Mouse (Mus musculus) frontal cortex, postnatal 36 days (tissue): ENCODE results near the gene Zfp850.
"Not testable (repeated sequence)": the region's sequence is repeated elsewhere in the genome, so short reads cannot be mapped to it uniquely, and the experiment has no call there.

Source experiments
- DNase-seq, 2 experiments: peaks; one replicate each; pipeline ENCODE4 v3.0.0; 2022; ENCODE audit warnings: low spot score in 2 of 2

Zfp850 gene

DNA sequence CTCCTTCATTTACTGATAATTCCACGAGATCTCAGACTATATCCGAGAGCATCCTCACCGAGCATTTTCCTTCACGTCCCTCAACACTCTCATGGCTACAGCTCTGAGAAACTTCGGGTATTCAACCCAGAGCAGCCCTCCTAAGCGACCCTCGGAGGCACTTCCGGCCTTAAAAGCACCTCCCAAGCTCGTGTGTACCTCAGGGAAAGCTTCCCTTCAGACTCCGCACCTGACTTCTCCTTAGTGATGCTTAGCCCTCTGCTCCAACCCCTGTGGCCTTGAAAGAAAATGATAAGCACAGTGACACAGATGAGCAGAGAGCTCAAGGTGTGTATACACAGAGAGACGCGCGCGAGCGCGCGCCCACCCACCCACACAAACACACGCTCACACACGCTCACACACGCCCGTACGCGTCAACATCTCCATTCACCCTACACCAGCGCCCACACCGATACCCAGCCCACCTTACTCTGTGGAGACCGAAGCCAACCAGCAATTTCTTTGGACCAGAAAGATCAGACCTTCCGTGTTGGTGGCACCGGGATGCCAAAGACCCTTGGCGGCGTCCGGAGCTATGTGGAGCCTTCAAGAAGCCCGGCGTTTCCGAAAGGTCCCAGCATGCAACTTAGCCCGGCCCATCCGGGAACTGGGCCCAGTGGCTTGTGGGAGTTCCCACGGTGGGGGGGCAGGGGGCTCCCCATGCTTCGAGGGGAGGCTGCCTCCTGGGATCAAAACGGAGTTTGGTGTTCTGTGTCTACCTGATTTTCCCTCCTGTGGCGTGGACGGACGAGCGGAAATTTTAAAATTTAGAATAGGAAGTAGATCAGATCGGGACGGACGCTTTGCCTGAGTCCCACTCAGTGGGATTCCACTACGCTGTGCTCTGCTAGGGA, at the start of gene Zfp850:
TSS of gene Zfp850 (minus strand) at position 567 of the 896 bp plus-strand sequence.
- DNase-seq, result peak; percentile 83 to 86

DNA sequence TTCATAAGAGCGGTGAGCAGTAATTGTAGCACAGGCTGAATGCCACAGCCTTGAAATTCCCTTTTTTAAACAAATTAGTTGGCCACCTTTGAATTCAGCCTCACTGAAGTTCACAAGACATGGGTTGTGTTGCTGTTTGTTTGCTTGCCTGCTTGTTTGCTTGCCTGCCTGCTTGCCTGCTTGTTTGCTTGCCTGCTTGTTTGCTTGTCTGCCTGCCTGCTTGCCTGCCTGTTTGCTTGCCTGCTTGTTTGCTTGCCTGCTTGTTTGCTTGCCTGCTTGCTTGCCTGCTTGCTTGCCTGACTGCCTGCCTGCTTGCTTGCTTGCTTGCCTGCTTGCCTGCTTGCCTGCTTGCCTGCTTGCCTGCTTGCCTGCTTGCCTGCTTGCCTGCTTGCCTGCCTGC, 46.1 kb upstream of the Zfp850 start:
- DNase-seq, result no peak

DNA sequence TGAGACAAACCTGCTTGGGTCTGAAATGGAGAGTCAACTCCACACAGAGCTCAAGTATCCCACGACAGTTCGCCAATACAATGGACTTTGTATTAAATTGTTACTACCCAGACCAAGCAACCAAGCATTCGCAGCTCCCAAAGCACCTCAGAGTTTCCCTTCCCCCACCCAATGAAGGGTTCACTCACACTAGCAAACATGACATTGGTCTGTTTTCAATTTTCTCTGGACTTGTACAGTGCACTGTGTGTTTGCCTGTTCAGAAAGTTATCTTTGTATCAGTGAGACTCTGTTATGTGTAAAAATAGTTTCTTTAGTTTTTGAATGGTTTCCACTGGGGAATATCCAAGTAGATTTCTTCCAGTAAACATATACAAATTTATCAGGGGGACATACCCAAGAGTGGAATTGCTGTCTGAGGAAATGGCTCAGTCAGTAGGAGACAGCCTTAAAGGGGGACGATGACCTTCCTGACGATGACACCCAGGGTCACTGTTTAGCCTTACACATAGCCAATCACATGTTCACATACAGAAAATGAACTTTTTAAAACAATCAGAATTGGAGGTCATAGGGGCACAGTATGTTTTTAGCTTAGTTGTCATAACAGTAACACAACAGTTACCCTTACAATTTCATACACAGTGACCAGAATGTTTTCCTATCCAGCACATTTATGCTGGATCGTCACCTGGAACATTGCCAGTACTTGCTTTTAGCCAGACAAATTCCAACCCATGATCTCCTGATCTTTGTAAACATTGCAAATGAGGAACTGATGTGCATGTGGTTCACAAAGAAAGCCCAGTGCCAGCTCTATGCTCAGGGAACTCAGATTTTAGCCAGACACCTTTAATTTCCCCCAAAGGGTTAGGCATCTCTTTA, 39.4 kb upstream of the Zfp850 start:
- no peak for DNase-seq

DNA sequence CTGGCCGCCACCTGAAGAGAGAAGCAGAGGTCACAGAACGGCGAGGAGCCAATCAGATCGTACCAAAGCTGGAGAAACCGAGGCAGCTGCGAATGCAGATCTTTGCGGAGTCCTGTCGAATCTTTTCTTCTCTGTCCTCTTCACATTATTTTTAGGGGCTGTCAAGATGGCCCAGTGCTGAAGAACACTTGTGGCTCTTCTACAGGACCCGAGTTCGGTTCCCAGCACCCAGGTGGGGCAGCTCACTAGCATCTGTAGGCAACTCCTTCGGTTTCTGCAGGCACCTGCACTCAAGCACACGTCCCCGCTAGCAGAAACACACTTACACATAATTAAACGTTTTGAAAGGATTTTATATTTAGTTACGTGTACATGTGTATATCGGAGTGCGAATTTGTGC, 36.7 kb upstream of the Zfp850 start:
- DNase-seq, result no peak

DNA sequence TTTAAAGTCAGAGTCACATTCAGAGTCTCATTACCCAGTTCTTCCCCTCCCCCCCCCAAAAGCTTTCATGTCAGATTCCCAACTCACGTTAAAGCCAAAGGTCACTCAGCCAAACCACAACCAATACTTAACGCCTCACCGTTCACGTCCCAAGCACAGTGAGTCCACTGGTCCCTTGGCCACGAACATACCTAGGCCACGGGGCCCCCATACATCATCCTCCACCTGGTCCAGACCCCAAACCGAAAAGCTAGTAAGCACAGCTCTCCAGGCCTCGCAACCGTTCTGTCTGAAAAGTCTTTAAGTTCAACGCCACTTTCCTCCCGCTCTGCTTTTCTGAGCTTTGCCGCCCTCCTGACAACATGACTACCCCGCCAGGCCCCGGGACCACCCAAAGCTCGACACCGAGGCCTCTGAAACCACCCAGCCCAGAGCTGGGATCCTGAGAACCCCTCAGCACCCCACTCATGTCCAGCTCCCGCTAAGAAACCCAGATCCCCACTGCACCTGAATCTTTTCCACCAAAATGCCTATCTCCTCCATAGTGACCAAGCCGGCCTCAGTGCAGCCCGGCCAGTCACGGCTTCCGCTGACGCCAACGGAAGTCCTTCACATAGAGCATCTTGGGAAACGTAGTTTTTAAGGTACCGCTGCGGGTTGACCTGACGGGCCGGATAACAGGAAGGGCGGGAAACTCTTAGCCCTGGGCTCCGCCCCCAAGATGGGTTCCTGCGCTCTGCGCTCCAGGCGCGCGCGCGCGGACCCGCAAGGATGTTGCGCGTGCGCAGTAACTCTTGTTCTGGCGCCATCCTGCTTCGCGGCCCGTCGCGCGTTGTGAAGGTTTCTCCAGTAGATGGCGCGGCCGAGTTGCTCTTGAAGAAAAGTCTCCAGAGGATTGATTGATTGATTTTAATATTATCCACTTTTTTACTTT, 35.8 kb upstream of the Zfp850 start, which contains the start of gene Psmc4:
TSS of gene Psmc4 (minus strand) at position 626 of the 934 bp plus-strand sequence.
- peak; percentile 97 to 99 for DNase-seq

DNA sequence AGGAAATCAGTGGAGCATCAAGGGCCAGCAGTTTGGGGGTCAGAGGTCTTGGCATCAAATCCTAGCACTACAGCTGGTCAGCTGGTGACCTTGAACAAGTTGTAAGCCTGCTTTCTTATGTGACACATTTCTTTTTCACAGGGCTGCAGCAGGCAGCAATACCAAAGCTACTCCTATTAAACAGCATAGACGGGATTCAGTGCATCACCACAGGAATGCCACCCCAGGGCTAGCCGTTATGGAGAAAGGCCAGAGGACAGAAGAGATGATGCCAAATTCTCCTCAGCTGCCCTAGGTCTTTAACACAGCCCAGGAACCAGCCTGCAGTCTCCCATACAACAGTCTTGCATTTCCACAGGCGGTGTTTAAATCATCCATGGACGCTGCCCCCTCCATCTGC, 30.6 kb upstream of the Zfp850 start:
- no peak for DNase-seq

DNA sequence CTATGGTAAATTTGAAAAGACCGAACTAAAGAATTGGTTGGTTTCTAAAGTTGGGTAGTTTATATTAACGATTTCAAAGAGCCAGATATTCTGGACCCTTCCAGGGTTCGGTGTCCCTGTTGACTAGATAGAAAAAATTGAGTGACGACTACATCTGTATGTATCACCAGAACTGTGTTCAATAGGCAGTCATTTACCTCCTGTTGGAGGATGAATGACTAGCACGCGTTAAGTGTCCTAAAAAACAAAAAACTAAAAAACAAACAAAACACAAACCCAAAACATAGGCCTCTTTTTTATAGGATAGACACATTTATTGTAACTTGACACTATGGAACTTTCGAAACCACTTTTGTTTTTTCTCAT, 513 bp upstream of the Zfp850 start:
- DNase-seq, result no peak

DNA sequence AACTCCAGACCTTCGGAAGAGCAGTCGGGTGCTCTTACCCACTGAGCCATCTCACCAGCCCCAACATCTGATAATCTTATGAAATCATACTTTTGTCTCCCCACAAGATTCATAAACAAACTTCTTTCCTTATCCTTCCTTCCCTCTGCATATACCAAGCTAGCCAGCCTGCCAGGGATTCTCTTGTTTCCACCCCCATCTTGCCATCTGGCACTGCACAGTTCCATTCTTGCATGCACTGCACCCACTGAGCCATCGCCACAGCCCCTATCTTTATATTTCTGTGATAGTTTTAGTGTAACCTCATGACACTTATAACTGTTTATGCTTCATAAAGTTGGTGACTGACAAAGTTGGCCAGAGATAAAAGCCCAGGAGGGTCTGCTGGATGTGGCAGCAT, 3.6 kb downstream of the Zfp850 start:
- DNase-seq, result peak; percentile 31 to 56

DNA sequence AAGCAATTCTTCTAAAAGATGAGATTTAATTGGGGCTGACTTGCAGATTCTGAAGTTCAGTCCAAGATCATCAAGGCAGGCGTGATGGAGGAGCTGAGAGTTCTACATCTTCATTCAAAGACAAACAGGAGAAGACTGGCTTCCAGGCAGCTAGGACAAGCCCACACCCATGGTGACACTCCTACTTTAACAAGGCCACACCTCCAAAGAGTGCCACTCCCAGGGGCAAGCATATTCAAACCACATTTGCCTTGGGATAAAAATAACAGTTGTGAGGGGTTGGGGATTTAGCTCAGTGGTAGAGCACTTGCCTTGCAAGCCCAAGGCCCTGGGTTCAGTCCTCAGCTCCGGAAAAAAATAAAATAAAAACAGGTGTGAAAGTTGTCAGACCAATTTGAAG, 31.7 kb downstream of the Zfp850 start:
- DNase-seq, result no peak

DNA sequence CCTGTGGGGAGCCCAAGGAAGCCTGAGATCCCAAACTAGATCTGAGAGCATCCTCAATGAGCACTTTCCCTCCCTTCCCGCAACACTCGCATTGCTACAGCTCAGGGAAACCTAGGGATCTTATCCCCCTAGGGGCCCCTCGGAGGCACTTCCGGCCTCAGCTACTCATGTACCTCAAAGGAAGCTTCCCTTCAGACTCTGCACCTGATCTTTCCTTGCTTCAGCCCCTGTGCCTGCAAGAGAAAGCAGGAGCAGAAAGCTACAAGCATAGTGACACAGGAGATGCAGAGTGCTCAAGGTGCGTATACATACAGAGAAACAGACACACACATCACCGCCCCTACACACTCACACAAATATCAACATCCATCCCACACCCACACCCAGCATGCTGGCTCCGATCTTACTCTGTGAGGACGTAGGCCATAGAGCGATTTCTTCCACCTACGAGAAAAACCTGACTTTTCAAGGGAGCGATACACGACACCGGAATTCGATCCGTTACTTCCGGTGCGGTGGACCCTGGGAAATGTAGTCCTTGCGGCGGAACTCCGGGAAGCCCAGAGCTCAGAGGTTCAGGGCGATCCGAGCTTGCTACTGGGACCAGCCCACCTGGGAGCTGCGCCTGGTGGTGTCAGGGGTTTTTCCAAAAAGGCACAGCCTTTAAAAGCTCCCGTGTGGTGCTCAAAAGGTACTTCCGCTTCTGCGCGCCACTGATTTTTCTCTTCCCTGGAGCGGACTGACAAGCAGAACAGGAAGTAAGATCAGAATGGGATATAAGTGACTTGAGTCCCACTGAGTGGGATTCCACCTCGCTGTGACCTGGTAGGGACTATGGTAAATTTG, 35.0 kb downstream of the Zfp850 start, which contains the start of gene Zfp780b:
TSS of gene Zfp780b (minus strand) at position 489 of the 846 bp plus-strand sequence.
- peak; percentile 80 to 84 for DNase-seq

DNA sequence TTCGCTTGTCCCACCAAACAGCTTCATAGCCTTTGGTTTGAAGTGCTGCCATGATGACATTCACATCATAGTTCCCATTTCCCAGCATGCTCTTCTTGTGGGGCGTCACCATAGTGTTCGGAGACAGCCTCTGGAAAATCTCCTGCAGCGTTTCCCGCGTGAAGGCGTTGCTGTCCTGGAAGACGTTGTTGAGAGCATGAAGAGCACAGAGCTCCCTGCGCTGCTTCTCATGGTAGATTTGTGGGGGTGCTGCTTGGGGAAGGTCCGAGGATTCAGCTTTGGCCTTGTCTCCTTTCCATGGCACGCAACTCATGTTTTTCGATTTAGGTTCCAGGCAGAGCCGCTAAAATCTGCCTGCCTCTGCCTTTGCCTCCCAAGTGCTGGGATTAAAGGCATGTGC, 64.5 kb downstream of the Zfp850 start:
- not testable (repeated sequence) for DNase-seq

DNA sequence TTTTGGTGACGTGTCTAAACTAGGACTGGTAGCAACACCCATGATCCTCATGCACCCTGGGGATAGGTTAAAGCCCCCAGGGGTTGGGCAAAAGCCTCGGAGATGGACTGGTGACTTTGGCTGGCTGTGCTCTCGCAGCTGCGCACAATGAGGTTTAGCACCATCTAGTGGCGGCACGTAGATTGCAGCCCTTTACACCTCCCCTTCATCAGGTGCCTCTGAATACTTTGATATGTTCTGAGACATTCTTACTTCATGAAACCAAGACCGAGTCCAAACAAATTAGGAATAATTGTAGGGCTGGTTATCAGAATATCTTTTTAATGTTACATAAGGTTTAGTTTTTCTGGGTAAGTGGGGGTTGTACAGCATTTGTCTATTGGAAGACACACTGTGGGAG, 72.0 kb downstream of the Zfp850 start:
- peak in 1 of 2 experiments; percentile 30 for DNase-seq
